In the genomic region with DNA sequence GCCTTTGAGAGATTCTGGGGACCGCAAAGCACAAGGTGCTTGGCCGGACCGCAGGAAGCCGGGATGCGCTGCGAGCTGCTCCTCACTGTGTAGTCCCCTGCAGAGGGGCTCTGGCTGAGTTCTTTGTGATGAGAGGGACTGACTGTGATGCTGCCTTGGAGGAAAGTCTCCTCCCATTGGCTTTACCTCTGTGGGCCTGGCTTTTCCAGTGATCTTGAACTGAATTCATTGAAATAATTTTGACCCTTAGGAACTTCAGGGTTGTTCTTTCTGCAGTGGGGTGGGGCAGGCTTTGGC, we compare ENCODE assay signal across 8 mouse cellular contexts. TPM values are rescaled to one million over a fixed set of nuclear protein-coding genes. Genes with fewer than 3 reads are reported as not detected.
DNase-seq lines count a peak whose midpoint lies in the region; ATAC-seq and TF ChIP-seq lines count a peak whose summit lies in the region.

No protein-coding gene starts in this region.

- peak overlapping the region; percentile 99 for H3ac ChIP-seq in C2C12 (ENCODE audit: control insufficient read depth, insufficient read length, low read depth)

- H3K4me2 ChIP-seq in heart, embryonic 15.5 days, result peak overlapping the region; percentile 71
- H3K4me2 ChIP-seq in forebrain, embryonic 14.5 days (ENCODE audit: low read length), result peak overlapping the region; percentile 98; the same call in 1 of the 2 replicates
- H3K4me2 ChIP-seq in liver, embryonic 15.5 days, result peak overlapping the region; percentile 71

- intact Hi-C loops in heart, postnatal 14 days (cut with DNase I), result no loop called here

- peak overlapping the region; percentile 76 for H3K4me3 ChIP-seq in heart, embryonic 15.5 days
- peak overlapping the region; percentile 83 for H3K4me3 ChIP-seq in C2C12 (ENCODE audit: insufficient read depth, poor library complexity, severe bottlenecking)
- no peak overlapping the region for H3K4me3 ChIP-seq in forebrain, embryonic 14.5 days (ENCODE audit: low read depth, low read length)
- peak overlapping the region; percentile 57; the same call in 1 of the 2 replicates for H3K4me3 ChIP-seq in liver, embryonic 15.5 days (replicated peaks)

- H3K27ac ChIP-seq in heart, embryonic 15.5 days, result peak overlapping the region; percentile 88
- H3K27ac ChIP-seq in forebrain, embryonic 14.5 days (ENCODE audit: low read depth, low read length), result no peak overlapping the region
- no peak overlapping the region for H3K27ac ChIP-seq in liver, embryonic 15.5 days (replicated peaks)

- no peaks in the 10 kb centered on the region for H3K9me3 ChIP-seq in heart, embryonic 15.5 days (replicated peaks)
- H3K9me3 ChIP-seq in forebrain, embryonic 14.5 days (replicated peaks; ENCODE audit: control insufficient read depth, low read length), result no peaks in the 10 kb centered on the region
- H3K9me3 ChIP-seq in liver, embryonic 15.5 days (replicated peaks), result no peaks in the 10 kb centered on the region

- no peak for TF ChIP-seq CTCF in C2C12 (IDR thresholded peaks at IDR 0.05; ENCODE audit: control insufficient read depth, insufficient read depth, insufficient read length)

- ATAC-seq in heart, embryonic 15.5 days (replicated peaks; ENCODE audit: insufficient number of reproducible peaks, insufficient read depth, low FRiP score, low read depth), result no peak
- ATAC-seq in forebrain, embryonic 14.5 days, result no peak
- no peak for ATAC-seq in liver, embryonic 15.5 days (ENCODE audit: insufficient read depth)

- H3K36me3 ChIP-seq in heart, embryonic 15.5 days, result no peaks in the 10 kb centered on the region; the same call in 1 of the 2 replicates
- peaks cover 12% of the 10 kb centered on the region for H3K36me3 ChIP-seq in C2C12 (ENCODE audit: control insufficient read depth, insufficient read depth)
- no peaks in the 10 kb centered on the region for H3K36me3 ChIP-seq in forebrain, embryonic 14.5 days (ENCODE audit: control insufficient read depth, insufficient read depth, low read length)
- H3K36me3 ChIP-seq in liver, embryonic 15.5 days (replicated peaks), result no peaks in the 10 kb centered on the region

- H3K4me1 ChIP-seq in heart, embryonic 15.5 days (replicated peaks), result peaks cover 75% of the 10 kb centered on the region
- peaks cover 9% of the 10 kb centered on the region for H3K4me1 ChIP-seq in forebrain, embryonic 14.5 days (ENCODE audit: control insufficient read depth, insufficient read depth, low read length)
- H3K4me1 ChIP-seq in liver, embryonic 15.5 days (replicated peaks), result peaks cover 9% of the 10 kb centered on the region

- H3K79me2 ChIP-seq in C2C12 (ENCODE audit: control insufficient read depth, insufficient read depth), result peaks cover 64% of the 10 kb centered on the region

- H3K27me3 ChIP-seq in heart, embryonic 15.5 days, result no peaks in the 10 kb centered on the region
- no peaks in the 10 kb centered on the region for H3K27me3 ChIP-seq in C2C12 (ENCODE audit: control insufficient read depth, insufficient read depth, insufficient read length)
- H3K27me3 ChIP-seq in forebrain, embryonic 14.5 days (replicated peaks; ENCODE audit: control insufficient read depth, insufficient read depth, low read length), result peaks cover 24% of the 10 kb centered on the region
- peaks cover 28% of the 10 kb centered on the region for H3K27me3 ChIP-seq in liver, embryonic 15.5 days

- peaks cover 55% of the 10 kb centered on the region for H3K79me3 ChIP-seq in C2C12 (ENCODE audit: low read depth)

- no peak for DNase-seq in heart, postnatal 14 days
- DNase-seq in forebrain, embryonic 14.5 days (ENCODE audit: low spot score), result no peak
- DNase-seq in adrenal gland, postnatal 36 days, result no peak
- no peak for DNase-seq in thymus, adult 18-20 months
- no peak for DNase-seq in retina, postnatal 1 day

- WGBS in heart, embryonic 15.5 days, result 26% methylated on average over 6 of the region's 6 CpGs
- WGBS in forebrain, embryonic 14.5 days, result 16% methylated on average over 6 of the region's 6 CpGs
- 78% methylated on average over 6 of the region's 6 CpGs for WGBS in liver, embryonic 15.5 days (ENCODE audit: insufficient replicate concordance)

- H3K9ac ChIP-seq in heart, embryonic 15.5 days, result peak overlapping the region; percentile 88
- no peak overlapping the region for H3K9ac ChIP-seq in forebrain, embryonic 14.5 days (ENCODE audit: low read length)
- H3K9ac ChIP-seq in liver, embryonic 15.5 days, result no peak overlapping the region

TF ChIP-seq in C2C12, 6 proteins besides CTCF, POLR2A, EP300 and RAD21:
- TF ChIP-seq CEBPB (IDR thresholded peaks at IDR 0.05; ENCODE audit: low read depth), result no peak
- TF ChIP-seq MYOG (IDR thresholded peaks at IDR 0.05; ENCODE audit: control insufficient read depth, extremely low read depth, insufficient read length), result no peak
- no peak for TF ChIP-seq USF1 (IDR thresholded peaks at IDR 0.05; ENCODE audit: low read depth)
- TF ChIP-seq FOSL1 (IDR thresholded peaks at IDR 0.05; ENCODE audit: insufficient read depth, low read length, poor library complexity, severe bottlenecking), result no peak
- TF ChIP-seq MYOD1 (IDR thresholded peaks at IDR 0.05; ENCODE audit: control insufficient read depth, insufficient read length, low read depth), result no peak
- TF ChIP-seq MAX (IDR thresholded peaks at IDR 0.05), result no peak

RNA-seq across cellular contexts. Expression of a gene that starts 1.6 kb away (rescaled TPM):
- 132 and 134 TPM in 2 replicates for polyA plus RNA-seq in heart, embryonic 15.5 days (2015; fragmentation: Nextera tagmentation; extraction: Ambion mirVana)
- 100 to 1,000 TPM; 105 to 127 TPM for total RNA-seq in heart, postnatal 14 days (2021)
- 76.9 TPM for polyA plus RNA-seq in C2C12 (2012; fragmentation: generic; extraction: Trizol)
- polyA plus RNA-seq in forebrain, embryonic 14.5 days (2014; fragmentation: Nextera tagmentation; extraction: Ambion mirVana), result 2.6 and 6.2 TPM in 2 replicates
- 1.8 TPM in 2 replicates for polyA plus RNA-seq in liver, embryonic 15.5 days (2015; fragmentation: Nextera tagmentation; extraction: Ambion mirVana)
- 10 to 100 TPM in 1 of 2 experiments, 1 to 10 TPM in 1; 8.5 to 19.7 TPM for total RNA-seq in adrenal gland, postnatal 36 days (2021)

Comparison
In these comparisons a context has a peak if more than half of its experiments do, and no peak if none do; other contexts are left out.
1. RNA of a gene that starts 1.6 kb away (polyA plus RNA-seq): 132 to 134 TPM in heart, embryonic 15.5 days and 76.9 TPM in C2C12 (single experiment); 2.6 to 6.2 TPM in forebrain, embryonic 14.5 days and 1.8 TPM in liver, embryonic 15.5 days; every median in the first group is over 10 times any median in the second.
2. Peak in every context shown above with its lines, with median percentiles within 50 percentile points of each other: H3K4me2 ChIP-seq.